Mouse (Mus musculus) heart, embryonic 15.5 days (tissue): ENCODE measurements around the gene Pmfbp1. TPM values are rescaled to one million over a fixed set of nuclear protein-coding genes. Genes with fewer than 3 reads are reported as not detected.
A peak's percentile ranks its signal among the peaks of the same experiment; 100 is the strongest.
"Not testable (repeated sequence)": the region's sequence is repeated elsewhere in the genome, so short reads cannot be mapped to it uniquely, and the experiment has no call there.

Experiments
- ATAC-seq: fragments of 200-750 bp; cut with Nextera tagmentation; replicated peaks from 2 replicates; pipeline ENCODE4 v1.8.0; 2017; ENCODE audit warnings: low read depth, moderate TSS enrichment; ENCODE audit not compliant: insufficient number of reproducible peaks, insufficient read depth, low FRiP score
- H3K27ac ChIP-seq: fragments of 300-500 bp; sonication (generic); 2 replicates; pipeline ENCODE4 v1.5.1; 2015; ENCODE audit warnings: mild to moderate bottlenecking, inconsistent platforms
- H3K27me3 ChIP-seq: fragments of 300-500 bp; sonication (generic); 2 replicates; pipeline ENCODE4 v1.6.1; 2015; ENCODE audit warnings: inconsistent platforms
- H3K36me3 ChIP-seq: fragments of 300-500 bp; sonication (generic); 2 replicates; pipeline ENCODE4 v1.6.1; 2015; ENCODE audit warnings: mild to moderate bottlenecking, inconsistent platforms
- H3K4me1 ChIP-seq: fragments of 300-500 bp; sonication (generic); replicated peaks from 2 replicates; pipeline ENCODE4 v1.6.1; 2015; ENCODE audit warnings: inconsistent platforms
- H3K4me2 ChIP-seq: fragments of 300-500 bp; sonication (generic); 2 replicates; pipeline ENCODE4 v1.6.1; 2015; ENCODE audit warnings: inconsistent platforms, mild to moderate bottlenecking, moderate library complexity
- H3K4me3 ChIP-seq: fragments of 300-500 bp; sonication (generic); 2 replicates; pipeline ENCODE4 v1.5.1; 2015; ENCODE audit warnings: mild to moderate bottlenecking, inconsistent platforms
- H3K9ac ChIP-seq: fragments of 300-500 bp; sonication (generic); 2 replicates; pipeline ENCODE4 v1.6.1; 2015; ENCODE audit warnings: mild to moderate bottlenecking, inconsistent platforms
- H3K9me3 ChIP-seq: fragments of 300-500 bp; sonication (generic); replicated peaks from 2 replicates; pipeline ENCODE4 v1.6.1; 2016; ENCODE audit warnings: inconsistent platforms
- WGBS: fragments of 180-500 bp; shearing (Covaris S2); methylation state at CpG from one replicate; pipeline ENCODE4 v1.1.7; 2015; ENCODE audit warnings: mixed read lengths; 5-methylcytosine and 5-hydroxymethylcytosine counted together
- polyA plus RNA-seq: library from polyadenylated mRNA; unstranded; fragments of >200 nt; fragmentation: Nextera tagmentation; extraction: Ambion mirVana; gene quantifications from 2 replicates; pipeline ENCODE4 v1.2.1, GENCODE M21; 2015

The Pmfbp1 gene
- polyA plus RNA-seq, result 0.10 and 0.11 TPM in 2 replicates

- H3K9me3 ChIP-seq, result no peaks in the 10 kb centered on the region
- no peak within 1 kb of the TSS for H3K4me2 ChIP-seq
- no peaks in the 10 kb centered on the region for H3K36me3 ChIP-seq
- no peak within 1 kb of the TSS for H3K9ac ChIP-seq
- H3K4me1 ChIP-seq, result no peaks in the 10 kb centered on the region
- H3K4me3 ChIP-seq, result no peak within 1 kb of the TSS
- WGBS, result 90% methylated on average over 6 of the region's 6 CpGs
- H3K27me3 ChIP-seq, result no peaks in the 10 kb centered on the region
- no peak for ATAC-seq
- no peak within 1 kb of the TSS for H3K27ac ChIP-seq
Observed at GRCm38 (mm10) chr8:109493727-109494126, at the start of gene Pmfbp1. Gene Pmfbp1 (plus strand): TSS chr8:109494027.

GRCm38 (mm10) chr8:109446896-109447295, 46.9 kb upstream of the Pmfbp1 start:
- H3K9ac ChIP-seq, H3K27me3 ChIP-seq, H3K9me3 ChIP-seq, H3K36me3 ChIP-seq, H3K4me2 ChIP-seq, H3K4me1 ChIP-seq, ATAC-seq, H3K4me3 ChIP-seq, H3K27ac ChIP-seq: not testable (repeated sequence)
- 30% methylated on average over 7 of the region's 7 CpGs for WGBS

GRCm38 (mm10) chr8:109451000-109451399, 42.8 kb upstream of the Pmfbp1 start:
- no peaks in the 10 kb centered on the region for H3K4me1 ChIP-seq
- 68% methylated on average over 7 of the region's 7 CpGs for WGBS
- ATAC-seq, result no peak

GRCm38 (mm10) chr8:109455113-109455512, 38.7 kb upstream of the Pmfbp1 start:
- H3K4me2 ChIP-seq, result no peak overlapping the region
- no peaks in the 10 kb centered on the region for H3K36me3 ChIP-seq

More at GRCm38 (mm10) chr8:109451000-109451399, 42.8 kb upstream of the Pmfbp1 start:
- H3K4me2 ChIP-seq, result no peak overlapping the region
- no peaks in the 10 kb centered on the region for H3K27me3 ChIP-seq
- H3K4me3 ChIP-seq, result no peak overlapping the region
- no peak overlapping the region for H3K9ac ChIP-seq
- no peak overlapping the region for H3K27ac ChIP-seq
- H3K9me3 ChIP-seq, result no peaks in the 10 kb centered on the region
- H3K36me3 ChIP-seq, result no peaks in the 10 kb centered on the region

GRCm38 (mm10) chr8:109457387-109457786, 36.4 kb upstream of the Pmfbp1 start:
- H3K4me1 ChIP-seq, result no peaks in the 10 kb centered on the region
- no peak overlapping the region for H3K4me3 ChIP-seq
- WGBS, result 62% methylated on average over 8 of the region's 8 CpGs
- H3K4me2 ChIP-seq, result no peak overlapping the region
- no peak overlapping the region for H3K27ac ChIP-seq
- H3K9ac ChIP-seq, result no peak overlapping the region
- no peaks in the 10 kb centered on the region for H3K36me3 ChIP-seq
- no peak for ATAC-seq
- H3K27me3 ChIP-seq, result no peaks in the 10 kb centered on the region
- no peaks in the 10 kb centered on the region for H3K9me3 ChIP-seq

More at GRCm38 (mm10) chr8:109455113-109455512, 38.7 kb upstream of the Pmfbp1 start:
- Histone ChIP-seq H3K27ac (no peak overlapping the region), H3K27me3 (no peaks in the 10 kb centered on the region), H3K4me3 (no peak overlapping the region), H3K9me3 (no peaks in the 10 kb centered on the region), H3K4me1 (no peaks in the 10 kb centered on the region), H3K9ac (no peak overlapping the region)
- 44% methylated on average over 2 of the region's 2 CpGs for WGBS
- ATAC-seq, result no peak

- H3K4me3 ChIP-seq, result peak overlapping the region; percentile 18; the same call in 1 of the 2 replicates
- H3K36me3 ChIP-seq, result no peaks in the 10 kb centered on the region
- H3K27me3 ChIP-seq, result no peaks in the 10 kb centered on the region
- H3K4me1 ChIP-seq, result peaks cover 3% of the 10 kb centered on the region
- H3K27ac ChIP-seq, result no peak overlapping the region
- no peaks in the 10 kb centered on the region for H3K9me3 ChIP-seq
- WGBS, result 63% methylated on average over 12 of the region's 12 CpGs
- no peak for ATAC-seq
- 0 out of 2 replicates have a peak overlapping the region, but pooled peaks have one; percentile 25 for H3K4me2 ChIP-seq
- no peak overlapping the region for H3K9ac ChIP-seq
Observed at GRCm38 (mm10) chr8:109458580-109458979, 35.2 kb upstream of the Pmfbp1 start.

- ATAC-seq, result no peak
- Histone ChIP-seq H3K9ac (no peak overlapping the region), H3K36me3 (no peaks in the 10 kb centered on the region), H3K27ac (no peak overlapping the region), H3K4me1 (peaks cover 12% of the 10 kb centered on the region), H3K4me3 (no peak overlapping the region), H3K4me2 (no peak overlapping the region), H3K9me3 (no peaks in the 10 kb centered on the region), H3K27me3 (no peaks in the 10 kb centered on the region)
- 41% methylated on average over 2 of the region's 2 CpGs for WGBS
Observed at GRCm38 (mm10) chr8:109463075-109463474, 30.8 kb upstream of the Pmfbp1 start.

GRCm38 (mm10) chr8:109463677-109464313, 30.0 kb upstream of the Pmfbp1 start:
- H3K4me1 ChIP-seq, result peaks cover 12% of the 10 kb centered on the region
- no peak overlapping the region for H3K9ac ChIP-seq
- H3K4me2 ChIP-seq, result peak overlapping the region; percentile 59
- no peaks in the 10 kb centered on the region for H3K27me3 ChIP-seq
- peak overlapping the region; percentile 33 for H3K4me3 ChIP-seq
- no peaks in the 10 kb centered on the region for H3K36me3 ChIP-seq
- no peak overlapping the region for H3K27ac ChIP-seq
- H3K9me3 ChIP-seq, result no peaks in the 10 kb centered on the region
- ATAC-seq, result peak; percentile 15; the same call in 1 of the 2 replicates
- 10% methylated on average over 13 of the region's 13 CpGs for WGBS

GRCm38 (mm10) chr8:109464451-109464891, 29.4 kb upstream of the Pmfbp1 start:
- Histone ChIP-seq H3K4me3 (no peak overlapping the region), H3K27ac (no peak overlapping the region), H3K9me3 (no peaks in the 10 kb centered on the region), H3K4me1 (peaks cover 12% of the 10 kb centered on the region), H3K36me3 (no peaks in the 10 kb centered on the region), H3K27me3 (no peaks in the 10 kb centered on the region), H3K9ac (no peak overlapping the region), H3K4me2 (peak overlapping the region; percentile 59)
- 0 out of 2 replicates have a peak, but pooled peaks have one; percentile 37 for ATAC-seq
- 41% methylated on average over 15 of the region's 15 CpGs for WGBS

- Histone ChIP-seq H3K36me3 (no peaks in the 10 kb centered on the region), H3K27ac (no peak overlapping the region), H3K9ac (no peak overlapping the region), H3K4me3 (no peak overlapping the region), H3K4me2 (no peak overlapping the region), H3K9me3 (no peaks in the 10 kb centered on the region), H3K27me3 (no peaks in the 10 kb centered on the region), H3K4me1 (peaks cover 12% of the 10 kb centered on the region)
- no peak for ATAC-seq
- 61% methylated on average over 3 of the region's 3 CpGs for WGBS
Observed at GRCm38 (mm10) chr8:109465056-109465455, 28.8 kb upstream of the Pmfbp1 start.

GRCm38 (mm10) chr8:109465761-109466160, 28.1 kb upstream of the Pmfbp1 start:
- H3K4me2 ChIP-seq, result no peak overlapping the region
- H3K9ac ChIP-seq, result no peak overlapping the region
- H3K4me3 ChIP-seq, result no peak overlapping the region
- ATAC-seq, result no peak
- no peaks in the 10 kb centered on the region for H3K27me3 ChIP-seq
- WGBS, result 72% methylated on average over 3 of the region's 3 CpGs
- H3K4me1 ChIP-seq, result peaks cover 12% of the 10 kb centered on the region
- H3K9me3 ChIP-seq, result no peaks in the 10 kb centered on the region
- H3K36me3 ChIP-seq, result no peaks in the 10 kb centered on the region
- no peak overlapping the region for H3K27ac ChIP-seq

- Histone ChIP-seq H3K4me2 (no peak overlapping the region), H3K4me3 (no peak overlapping the region), H3K9me3 (no peaks in the 10 kb centered on the region), H3K27ac (no peak overlapping the region), H3K36me3 (no peaks in the 10 kb centered on the region), H3K9ac (no peak overlapping the region), H3K4me1 (peaks cover 12% of the 10 kb centered on the region), H3K27me3 (no peaks in the 10 kb centered on the region)
- ATAC-seq, result no peak
- 19% methylated on average over 5 of the region's 5 CpGs for WGBS
Observed at GRCm38 (mm10) chr8:109467516-109467915, 26.3 kb upstream of the Pmfbp1 start.
